Mouse (Mus musculus): ENCODE results near the gene Cideb. TPM values are rescaled to one million over a fixed set of nuclear protein-coding genes. Genes with fewer than 3 reads are reported as not detected.
A peak's percentile ranks its signal among the peaks of the same experiment; 100 is the strongest.

Cideb gene
- polyA plus RNA-seq, 1 experiment from 2014 or later, result 0.35 TPM

DNA sequence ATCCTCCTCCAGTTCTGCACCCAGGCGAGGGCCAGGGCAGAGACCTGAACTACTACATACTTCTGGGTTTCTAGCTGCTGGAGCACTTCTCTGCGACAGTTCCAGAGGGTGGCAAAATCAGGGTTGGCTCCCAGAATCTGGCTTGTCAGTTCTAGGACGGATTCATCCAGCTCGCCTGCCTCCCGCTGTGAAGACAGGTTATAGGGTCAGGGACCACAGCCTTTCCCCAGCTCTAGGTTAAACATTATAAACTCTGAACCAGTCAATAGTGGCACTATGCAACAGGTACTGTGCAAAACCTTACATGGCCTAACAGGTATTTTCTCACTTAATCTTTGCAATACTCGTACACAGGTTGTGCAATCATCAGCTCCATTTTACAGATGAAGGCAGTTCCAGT is 37.2 kb downstream of the Cideb start:
- Histone ChIP-seq H3K4me3 (replicated peaks) (peak overlapping the region; percentile 92), H3K4me2 (peak overlapping the region; percentile 79), H3K27ac (replicated peaks) (peak overlapping the region; percentile 88; the same call in 1 of the 2 replicates), H3K36me3 (peaks cover 33% of the 10 kb centered on the region), H3K9ac (replicated peaks) (peak overlapping the region; percentile 75), H3K27me3 (replicated peaks) (no peaks in the 10 kb centered on the region), H3K4me1 (peaks cover 16% of the 10 kb centered on the region), H3K9me3 (replicated peaks) (no peaks in the 10 kb centered on the region)
- ATAC-seq (ENCODE audit: low FRiP score), result no peak
- 74% methylated on average over 6 of the region's 6 CpGs for WGBS

DNA sequence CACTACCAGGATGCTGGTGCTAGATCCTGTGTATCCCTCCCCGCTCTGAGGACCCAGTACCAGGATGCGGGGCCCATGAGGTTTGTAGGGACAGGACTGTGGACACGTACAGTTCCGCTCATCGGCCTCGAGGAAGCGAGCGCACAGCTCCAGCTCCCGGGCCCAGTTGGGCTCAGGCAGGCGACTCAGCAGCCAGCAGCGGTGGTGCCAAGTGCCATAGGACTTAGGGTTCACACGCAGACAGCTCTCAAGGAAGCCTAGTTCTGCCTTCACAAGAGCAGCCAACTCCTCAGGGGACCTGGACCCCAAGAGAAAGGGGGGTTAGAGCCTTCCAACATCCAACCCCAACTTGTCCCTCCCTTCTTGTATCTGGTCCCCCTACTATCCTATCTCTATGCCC is 37.6 kb downstream of the Cideb start:
- no peak for ATAC-seq (ENCODE audit: low FRiP score)
- Histone ChIP-seq H3K27ac (replicated peaks) (no peak overlapping the region), H3K9ac (replicated peaks) (peak overlapping the region; percentile 75; the same call in 1 of the 2 replicates), H3K27me3 (replicated peaks) (no peaks in the 10 kb centered on the region), H3K36me3 (peaks cover 34% of the 10 kb centered on the region), H3K4me1 (peaks cover 16% of the 10 kb centered on the region), H3K9me3 (replicated peaks) (no peaks in the 10 kb centered on the region), H3K4me3 (replicated peaks) (peak overlapping the region; percentile 92; the same call in 1 of the 2 replicates), H3K4me2 (peak overlapping the region; percentile 79)
- 94% methylated on average over 12 of the region's 12 CpGs for WGBS

DNA sequence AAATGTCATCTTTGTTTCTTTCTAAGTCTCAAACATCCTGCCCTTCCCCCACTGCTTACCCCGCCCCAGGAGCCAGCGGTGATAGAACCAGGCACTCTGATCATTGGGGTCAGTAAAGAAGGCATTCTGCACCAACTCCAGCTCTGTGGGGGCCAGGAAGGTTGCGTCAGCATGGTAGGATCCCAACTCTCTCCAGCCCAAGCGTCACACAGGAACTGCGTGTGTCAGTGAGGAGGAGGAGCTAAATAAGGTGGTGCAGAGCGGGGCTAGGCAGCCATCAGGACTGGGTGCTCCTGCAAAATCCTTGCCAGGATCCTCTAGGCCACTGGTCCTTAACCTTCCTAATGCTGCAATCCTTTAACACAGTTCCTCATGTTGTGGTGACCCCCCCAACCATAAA is 38.5 kb downstream of the Cideb start:
- ATAC-seq (ENCODE audit: low FRiP score), result no peak
- no peak overlapping the region for H3K4me2 ChIP-seq
- H3K27me3 ChIP-seq (replicated peaks), result no peaks in the 10 kb centered on the region
- no peak overlapping the region for H3K4me3 ChIP-seq (replicated peaks)
- H3K9ac ChIP-seq (replicated peaks), result no peak overlapping the region
- no peaks in the 10 kb centered on the region for H3K9me3 ChIP-seq (replicated peaks)
- H3K4me1 ChIP-seq, result peaks cover 16% of the 10 kb centered on the region
- 92% methylated on average over 6 of the region's 6 CpGs for WGBS
- H3K36me3 ChIP-seq, result peaks cover 34% of the 10 kb centered on the region
- no peak overlapping the region for H3K27ac ChIP-seq (replicated peaks)

DNA sequence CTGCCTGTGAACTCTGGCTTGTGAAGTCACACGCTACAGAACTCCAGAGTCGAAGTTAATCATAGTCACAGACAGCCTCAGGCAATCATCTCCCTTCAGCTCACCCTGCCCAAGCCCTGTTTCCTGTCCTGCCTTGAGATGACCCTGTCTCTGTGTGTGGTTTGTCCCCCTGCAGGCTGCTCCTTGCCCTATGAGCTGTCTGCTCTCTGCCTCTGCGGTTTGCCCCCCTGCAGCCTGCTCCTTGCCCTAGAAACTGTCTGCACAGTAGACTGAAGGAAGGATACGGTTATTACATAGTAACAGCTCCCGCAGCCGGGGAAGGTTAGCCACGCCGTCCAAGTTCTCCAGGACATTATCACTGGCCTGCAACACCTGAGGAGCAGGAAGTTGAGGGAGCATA is 41.4 kb downstream of the Cideb start:
- Histone ChIP-seq H3K9ac (replicated peaks) (no peak overlapping the region), H3K36me3 (peaks cover 34% of the 10 kb centered on the region), H3K4me1 (peaks cover 12% of the 10 kb centered on the region), H3K9me3 (replicated peaks) (no peaks in the 10 kb centered on the region), H3K27ac (replicated peaks) (no peak overlapping the region), H3K4me3 (replicated peaks) (no peak overlapping the region), H3K4me2 (no peak overlapping the region), H3K27me3 (replicated peaks) (peaks cover 24% of the 10 kb centered on the region)
- WGBS, result 86% methylated on average over 8 of the region's 8 CpGs
- ATAC-seq (ENCODE audit: low FRiP score), result no peak

DNA sequence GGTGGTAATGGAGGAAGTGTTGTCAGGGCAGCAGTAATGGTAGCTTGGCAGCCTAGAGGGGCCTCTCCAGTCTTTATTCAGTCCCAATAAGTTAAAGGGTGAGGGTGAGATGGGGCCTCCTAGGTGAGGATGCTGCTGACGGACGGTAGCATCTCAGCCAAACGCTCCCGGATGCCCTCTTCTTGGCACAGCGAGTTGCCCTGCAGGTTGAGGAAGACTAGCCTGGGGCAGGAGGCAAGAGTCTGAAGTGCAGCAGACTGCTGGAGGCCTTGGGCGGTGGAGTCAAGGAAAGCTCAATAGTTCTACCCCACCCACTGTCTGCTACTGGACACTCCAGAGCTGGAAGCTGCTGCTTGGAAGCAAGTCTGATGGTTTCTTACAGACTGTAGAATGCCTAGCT is 42.0 kb downstream of the Cideb start:
- 93% methylated on average over 6 of the region's 6 CpGs for WGBS
- H3K4me2 ChIP-seq, result no peak overlapping the region
- H3K9ac ChIP-seq (replicated peaks), result no peak overlapping the region
- ATAC-seq (ENCODE audit: low FRiP score), result no peak
- H3K4me1 ChIP-seq, result peaks cover 8% of the 10 kb centered on the region
- H3K9me3 ChIP-seq (replicated peaks), result no peaks in the 10 kb centered on the region
- H3K4me3 ChIP-seq (replicated peaks), result no peak overlapping the region
- no peak overlapping the region for H3K27ac ChIP-seq (replicated peaks)
- H3K27me3 ChIP-seq (replicated peaks), result peaks cover 28% of the 10 kb centered on the region
- H3K36me3 ChIP-seq, result peaks cover 34% of the 10 kb centered on the region

DNA sequence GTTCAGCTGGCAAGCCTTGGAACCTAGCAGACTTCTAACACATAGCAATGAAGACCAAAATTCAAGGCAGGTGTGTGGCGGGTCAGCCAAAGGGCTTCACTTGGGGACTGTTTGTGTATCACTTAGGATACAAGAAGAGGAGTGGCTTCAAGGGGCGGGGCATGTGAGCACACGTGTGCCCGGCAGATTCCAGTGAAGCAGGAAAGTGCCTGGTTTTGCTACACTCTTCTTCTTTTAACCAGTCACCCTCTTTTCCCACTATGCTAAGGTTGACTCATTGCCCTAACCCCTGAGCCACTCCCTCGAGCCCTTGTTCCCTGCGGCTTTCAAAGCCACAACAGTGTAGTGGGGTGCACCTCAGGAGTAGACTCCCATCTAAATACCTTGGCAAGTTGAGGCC is 43.4 kb downstream of the Cideb start:
- WGBS, result 47% methylated on average over 6 of the region's 6 CpGs
- H3K27ac ChIP-seq (replicated peaks), result no peak overlapping the region
- peaks cover 28% of the 10 kb centered on the region for H3K36me3 ChIP-seq
- H3K27me3 ChIP-seq (replicated peaks), result peaks cover 28% of the 10 kb centered on the region
- no peak for ATAC-seq (ENCODE audit: low FRiP score)
- no peaks in the 10 kb centered on the region for H3K9me3 ChIP-seq (replicated peaks)
- H3K4me2 ChIP-seq, result no peak overlapping the region
- no peaks in the 10 kb centered on the region for H3K4me1 ChIP-seq
- no peak overlapping the region for H3K4me3 ChIP-seq (replicated peaks)
- no peak overlapping the region for H3K9ac ChIP-seq (replicated peaks)

DNA sequence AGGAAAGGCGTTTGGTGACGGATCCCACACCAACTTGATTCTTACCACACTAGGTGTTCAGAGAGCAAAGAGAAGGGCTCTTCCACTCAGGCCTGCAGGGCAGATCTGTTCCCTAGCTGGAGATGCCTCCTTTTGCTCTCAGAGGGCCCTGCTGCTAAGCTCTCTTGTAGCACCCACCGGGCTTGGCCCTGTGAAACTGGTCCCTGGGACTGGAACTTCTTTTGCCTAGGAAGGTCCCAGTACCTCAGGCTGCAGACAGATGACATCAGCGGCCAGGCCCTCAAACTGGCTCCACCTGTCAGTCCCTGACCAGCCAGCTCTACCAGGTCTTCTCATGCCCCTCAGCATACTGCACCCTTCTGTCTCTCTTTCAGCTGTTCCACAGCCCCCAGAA is 44.5 kb downstream of the Cideb start, which contains the start of gene Tgm1:
Gene Tgm1 (minus strand): TSS at position 198 of the 394 bp plus-strand sequence.
- 35% methylated on average over 4 of the region's 4 CpGs for WGBS

DNA sequence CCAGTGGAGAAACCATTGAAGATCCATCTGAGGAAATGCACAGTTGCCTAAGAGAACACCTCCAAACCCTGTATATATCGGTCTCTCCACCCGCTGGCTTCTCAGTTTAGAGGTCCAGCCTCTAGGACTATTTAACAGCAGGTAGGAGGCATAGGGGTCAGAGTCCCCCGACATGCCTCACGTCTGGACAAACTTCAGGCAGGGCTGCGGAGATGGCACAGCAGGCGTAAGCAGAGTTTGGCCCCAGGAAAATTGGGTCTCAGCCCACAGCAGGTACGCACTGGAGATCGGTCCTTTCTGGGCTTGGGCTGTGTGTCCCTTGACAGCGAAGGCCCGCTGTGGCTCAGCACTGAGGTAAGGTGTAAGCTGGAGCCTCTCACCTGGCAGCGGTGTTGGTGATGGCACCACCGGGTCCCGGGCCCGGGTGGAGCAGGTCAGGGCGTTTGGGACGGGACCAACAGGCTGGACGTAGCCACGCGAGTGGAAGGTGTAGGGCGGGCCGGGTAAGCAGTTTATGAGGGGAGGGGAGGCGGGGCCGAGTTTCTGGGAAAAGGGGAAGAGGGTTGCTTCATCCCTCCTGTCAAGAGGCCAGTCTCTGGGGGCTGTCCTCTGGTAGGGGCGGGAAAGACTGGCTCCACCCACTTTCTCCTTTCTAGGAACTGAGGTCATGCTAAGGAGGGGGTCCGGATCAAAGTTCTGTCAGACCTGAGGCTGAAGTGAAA is 45.1 kb downstream of the Cideb start:
- 15% methylated on average over 25 of the region's 25 CpGs for WGBS
- H3K4me3 ChIP-seq (replicated peaks), result no peak overlapping the region
- ATAC-seq (ENCODE audit: low FRiP score), result no peak

More for the DNA sequence above, 44.5 kb downstream of the Cideb start, which contains the start of gene Tgm1:
- H3K27ac ChIP-seq (replicated peaks), result no peak within 1 kb of the TSS
- H3K27me3 ChIP-seq (replicated peaks), result peaks cover 28% of the 10 kb centered on the region
- H3K4me2 ChIP-seq, result peak within 1 kb of the TSS; percentile 33
- peaks cover 25% of the 10 kb centered on the region for H3K36me3 ChIP-seq
- no peak within 1 kb of the TSS for H3K4me3 ChIP-seq (replicated peaks)
- no peak for ATAC-seq (ENCODE audit: low FRiP score)
- H3K4me1 ChIP-seq, result no peaks in the 10 kb centered on the region
- no peaks in the 10 kb centered on the region for H3K9me3 ChIP-seq (replicated peaks)
- H3K9ac ChIP-seq (replicated peaks), result no peak within 1 kb of the TSS

DNA sequence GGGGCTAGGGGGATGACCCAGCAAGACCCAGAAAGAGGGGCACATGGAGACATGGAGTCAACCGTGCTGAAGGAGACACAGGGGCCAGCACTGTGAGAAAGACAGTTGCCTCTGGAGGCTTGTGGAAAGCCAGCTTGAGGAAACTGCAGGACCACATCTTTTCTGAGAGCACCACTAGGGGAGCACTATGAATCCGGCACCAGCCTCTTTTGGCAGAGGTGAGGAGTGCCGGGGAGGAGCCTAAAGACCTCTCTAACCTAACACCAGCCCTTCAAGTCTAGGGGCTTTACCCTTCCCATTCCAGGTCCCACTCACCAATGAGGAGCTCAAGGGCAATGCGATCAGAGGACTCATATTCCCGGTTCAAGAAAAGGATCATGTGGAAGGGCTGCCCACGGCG is 46.5 kb downstream of the Cideb start:
- Histone ChIP-seq H3K9me3 (replicated peaks) (no peaks in the 10 kb centered on the region), H3K4me1 (no peaks in the 10 kb centered on the region), H3K4me3 (replicated peaks) (no peak overlapping the region), H3K9ac (replicated peaks) (no peak overlapping the region), H3K36me3 (peaks cover 8% of the 10 kb centered on the region), H3K27ac (replicated peaks) (no peak overlapping the region), H3K27me3 (replicated peaks) (peaks cover 28% of the 10 kb centered on the region), H3K4me2 (no peak overlapping the region)
- WGBS, result 83% methylated on average over 7 of the region's 7 CpGs
- no peak for ATAC-seq (ENCODE audit: low FRiP score)

More for the DNA sequence above, 45.1 kb downstream of the Cideb start:
- H3K4me2 ChIP-seq, result peak overlapping the region; percentile 33
- peaks cover 20% of the 10 kb centered on the region for H3K36me3 ChIP-seq
- H3K27ac ChIP-seq (replicated peaks), result no peak overlapping the region
- H3K9me3 ChIP-seq (replicated peaks), result no peaks in the 10 kb centered on the region
- H3K4me1 ChIP-seq, result no peaks in the 10 kb centered on the region
- peaks cover 28% of the 10 kb centered on the region for H3K27me3 ChIP-seq (replicated peaks)
- no peak overlapping the region for H3K9ac ChIP-seq (replicated peaks)

DNA sequence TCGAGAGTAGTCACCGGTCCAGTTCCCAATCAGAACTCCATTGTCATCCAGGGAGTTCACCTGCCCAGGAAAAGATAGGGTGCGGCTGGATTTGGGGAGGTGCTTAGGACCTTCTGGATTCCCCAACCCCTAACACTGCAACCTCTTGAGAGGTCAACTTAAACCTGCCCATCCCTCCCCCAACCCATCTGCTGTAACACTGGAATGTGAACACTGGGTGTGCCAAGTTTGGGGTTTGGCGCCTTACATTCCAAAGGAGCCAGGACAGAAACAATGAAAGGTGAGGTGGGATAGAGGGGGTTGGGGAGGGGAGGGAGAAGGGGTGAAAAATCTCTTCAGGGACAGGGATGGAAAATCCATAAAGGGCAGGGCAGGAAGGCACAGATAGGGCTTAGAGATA is 48.7 kb downstream of the Cideb start:
- Histone ChIP-seq H3K9me3 (replicated peaks) (no peaks in the 10 kb centered on the region), H3K9ac (replicated peaks) (no peak overlapping the region), H3K27me3 (replicated peaks) (peaks cover 28% of the 10 kb centered on the region), H3K36me3 (no peaks in the 10 kb centered on the region), H3K4me1 (no peaks in the 10 kb centered on the region), H3K4me2 (no peak overlapping the region), H3K4me3 (replicated peaks) (no peak overlapping the region), H3K27ac (replicated peaks) (no peak overlapping the region)
- WGBS, result 91% methylated on average over 4 of the region's 4 CpGs
- ATAC-seq (ENCODE audit: low FRiP score), result no peak

DNA sequence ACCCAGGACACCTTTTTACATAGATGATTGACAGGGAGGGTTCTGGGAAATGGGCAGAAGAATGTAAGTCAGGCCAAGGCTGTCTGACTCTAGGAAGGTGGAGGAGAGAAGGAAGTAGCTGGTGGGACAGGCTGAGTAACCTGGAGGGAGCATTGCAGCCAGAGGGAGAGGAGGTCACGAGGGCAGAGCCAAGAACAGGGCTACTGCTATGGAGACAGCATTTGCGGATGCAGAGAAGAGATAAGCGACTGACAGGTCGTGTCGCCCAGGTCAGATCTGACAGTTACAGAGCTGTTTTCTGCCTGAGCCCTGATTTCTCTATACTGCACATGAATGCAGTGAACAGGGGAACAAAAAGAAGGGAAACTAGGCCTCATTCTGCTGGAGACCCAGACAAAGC is 50.9 kb downstream of the Cideb start:
- Histone ChIP-seq H3K9ac (replicated peaks) (no peak overlapping the region), H3K9me3 (replicated peaks) (no peaks in the 10 kb centered on the region), H3K4me2 (no peak overlapping the region), H3K27ac (replicated peaks) (no peak overlapping the region), H3K4me1 (no peaks in the 10 kb centered on the region), H3K4me3 (replicated peaks) (no peak overlapping the region), H3K27me3 (replicated peaks) (peaks cover 9% of the 10 kb centered on the region), H3K36me3 (no peaks in the 10 kb centered on the region)
- 91% methylated on average over 5 of the region's 5 CpGs for WGBS
- no peak for ATAC-seq (ENCODE audit: low FRiP score)

DNA sequence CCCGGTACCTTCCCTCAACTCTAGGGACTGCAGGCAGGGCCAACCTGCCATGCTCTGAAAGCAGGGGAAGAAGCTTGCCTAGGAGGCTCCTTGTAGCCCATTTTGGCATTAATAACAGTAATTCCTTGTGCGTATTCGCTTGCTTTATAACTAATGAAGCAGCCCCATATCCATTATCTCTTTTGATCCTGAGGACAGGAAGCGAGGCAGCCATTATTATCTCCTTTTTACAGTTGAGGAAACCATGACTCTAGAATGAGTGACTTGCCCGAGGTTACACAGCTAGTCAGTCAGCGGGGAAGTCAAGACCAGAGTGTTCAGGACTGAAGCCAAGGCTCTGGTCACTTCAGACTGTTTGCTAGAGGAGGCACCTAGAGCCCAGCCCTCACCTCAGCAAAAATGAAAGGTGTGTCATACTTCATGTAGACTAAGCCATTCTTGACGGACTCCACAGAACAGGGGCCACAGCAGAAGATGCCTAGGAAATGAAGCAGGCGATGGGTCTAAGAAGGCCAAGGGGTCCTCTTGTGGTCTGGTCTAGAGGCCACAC is 52.1 kb downstream of the Cideb start:
- H3K4me1 ChIP-seq, result no peaks in the 10 kb centered on the region
- H3K9me3 ChIP-seq (replicated peaks), result no peaks in the 10 kb centered on the region
- no peaks in the 10 kb centered on the region for H3K36me3 ChIP-seq
- ATAC-seq (ENCODE audit: low FRiP score), result no peak
- 87% methylated on average over 8 of the region's 8 CpGs for WGBS
- no peak overlapping the region for H3K9ac ChIP-seq (replicated peaks)
- H3K27me3 ChIP-seq (replicated peaks), result no peaks in the 10 kb centered on the region
- H3K27ac ChIP-seq (replicated peaks), result no peak overlapping the region
- H3K4me2 ChIP-seq, result no peak overlapping the region
- H3K4me3 ChIP-seq (replicated peaks), result no peak overlapping the region
